Mouse (Mus musculus): ENCODE data around the gene Mei1. TPM values are rescaled to one million over a fixed set of nuclear protein-coding genes. Genes with fewer than 3 reads are reported as not detected.

Mei1 gene
- not detected in 4 replicates for total RNA-seq (2023)

GRCm38 (mm10) chr15:82069898-82070297 is at the start of gene Mei1:
Gene Mei1 (plus strand): TSS chr15:82069996.

GRCm38 (mm10) chr15:82033762-82034161 is 36.0 kb upstream of the Mei1 start, which contains the start of gene Desi1:
Gene Desi1 (minus strand): TSS chr15:82033862.

GRCm38 (mm10) chr15:82047080-82047883 is 22.5 kb upstream of the Mei1 start, which contains the start of gene Snu13:
Gene Snu13 (minus strand): TSS chr15:82047598.

GRCm38 (mm10) chr15:82058719-82059201 is 11.0 kb upstream of the Mei1 start, which contains the start of gene 4930407I10Rik:
Gene 4930407I10Rik (plus strand): TSS chr15:82059151.

DNA sequence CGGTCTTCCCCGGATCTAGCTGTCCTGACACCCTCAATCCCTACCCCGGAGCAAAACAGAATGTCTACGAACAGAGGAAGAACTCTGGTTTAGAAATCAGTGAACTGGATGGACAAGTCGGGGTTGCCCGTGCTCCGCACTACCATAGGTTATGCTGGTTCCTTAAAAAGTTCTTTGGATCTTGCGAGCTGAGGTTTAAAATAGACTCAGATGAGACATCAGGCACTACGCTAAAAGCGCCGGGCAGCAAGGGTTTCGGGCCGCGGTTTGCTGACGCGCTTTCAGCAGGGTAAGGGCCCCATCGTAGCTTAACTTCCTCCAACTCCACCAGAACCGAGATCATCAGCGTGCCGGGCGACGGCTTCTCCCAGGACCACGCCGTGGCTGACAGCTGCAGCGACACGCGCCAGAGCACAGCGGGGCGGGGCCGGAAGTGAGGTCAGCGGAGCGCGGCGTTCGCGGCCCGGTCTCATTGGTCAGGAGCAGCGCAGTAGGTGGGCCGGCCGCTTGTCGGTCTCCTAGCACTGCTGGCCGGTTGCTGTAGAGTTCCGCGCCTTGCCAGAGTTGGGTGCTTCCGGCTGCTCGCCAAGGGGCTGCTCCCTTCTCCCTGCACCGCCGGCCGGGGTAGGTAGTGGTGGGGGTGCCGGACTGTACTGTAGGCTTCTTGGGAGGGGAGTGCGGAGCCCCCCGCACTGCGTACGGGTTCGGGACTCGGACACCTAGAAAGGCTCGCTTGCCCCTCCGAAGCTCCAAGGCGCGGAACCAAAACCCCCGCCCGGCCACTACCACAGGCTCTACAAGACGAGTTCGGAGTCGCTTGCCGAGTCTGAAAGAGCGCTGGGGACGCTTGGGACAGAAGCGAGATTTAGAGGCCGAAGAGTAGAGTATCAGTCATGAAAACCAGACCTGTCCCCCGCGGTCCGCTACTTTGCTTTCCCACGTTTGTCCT is 57.9 kb downstream of the Mei1 start, which contains the start of gene Ccdc134:
Gene Ccdc134, plus strand, starts transcription at position 497 of the 949 bp plus-strand sequence.

DNA sequence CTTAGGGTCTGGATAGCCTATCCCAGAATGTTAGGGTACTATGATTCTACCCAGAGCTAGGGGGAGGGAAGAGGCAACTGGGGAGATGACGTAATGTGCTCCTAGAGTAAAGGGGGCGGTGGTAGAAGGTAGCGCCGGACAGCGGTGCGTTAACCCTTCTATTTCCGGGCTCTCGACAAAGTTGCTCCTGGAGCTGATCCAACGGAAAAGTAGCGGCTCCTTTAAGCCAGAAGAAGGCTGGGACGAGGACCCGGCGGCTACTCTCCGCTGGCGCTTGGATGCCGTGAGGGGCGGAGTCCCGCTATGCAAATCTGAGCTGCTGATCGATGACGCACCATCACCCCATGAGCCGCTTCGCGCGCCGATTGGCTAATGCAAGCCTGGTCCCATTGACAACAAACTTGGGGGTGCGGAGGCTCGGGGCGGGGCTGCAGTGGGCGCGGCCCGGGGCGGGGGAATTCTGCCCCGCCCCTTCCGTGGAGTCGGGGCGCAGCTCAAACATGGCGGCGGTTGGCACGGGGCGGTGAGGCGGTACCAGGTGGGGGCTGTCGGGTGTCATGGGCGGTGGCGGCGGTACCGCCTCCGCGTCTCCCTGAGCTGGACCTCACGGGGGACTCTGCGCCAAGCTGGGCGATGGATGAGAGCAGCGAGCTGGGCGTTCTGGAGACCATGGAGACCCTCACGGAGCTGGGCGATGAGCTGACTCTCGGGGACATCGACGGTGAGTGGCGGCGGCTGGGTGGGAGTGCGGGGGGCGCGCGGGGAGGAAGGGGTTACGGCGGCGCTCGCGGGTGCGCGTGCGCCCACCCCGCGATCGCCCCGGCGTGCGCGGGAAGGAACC is 77.2 kb downstream of the Mei1 start, which contains the start of gene Srebf2:
Gene Srebf2, plus strand, starts transcription at position 412 of the 841 bp plus-strand sequence.

Other genes starting within 250 kb of the Mei1 start
- 125 to 130 TPM (median 129 TPM) in 4 replicates for gene Tob2, start 211.2 kb upstream of the Mei1 start, total RNA-seq (2023)
- gene Phf5a, start 198.1 kb upstream of the Mei1 start, total RNA-seq (2023), result 50.1 to 64.6 TPM (median 54.5 TPM) in 4 replicates
- 139 to 153 TPM (median 148 TPM) in 4 replicates for gene Aco2, start 197.7 kb upstream of the Mei1 start, total RNA-seq (2023)
- gene Polr3h, start 143.8 kb upstream of the Mei1 start, total RNA-seq (2023), result 16.7 to 23.3 TPM (median 20.1 TPM) in 4 replicates
- 0.18 to 1.3 TPM (median 0.37 TPM) in 4 replicates for gene Csdc2, start 133.2 kb upstream of the Mei1 start, total RNA-seq (2023)
- gene Pmm1, start 109.1 kb upstream of the Mei1 start, total RNA-seq (2023), result 16.7 to 21.5 TPM (median 20.2 TPM) in 4 replicates
- gene 1700029P11Rik, start 89.5 kb upstream of the Mei1 start, total RNA-seq (2023), result not detected in 4 replicates
- gene Xrcc6, start 82.2 kb upstream of the Mei1 start, total RNA-seq (2023), result 23.7 to 31.5 TPM (median 28.5 TPM) in 4 replicates
- gene Desi1, start 36.1 kb upstream of the Mei1 start, total RNA-seq (2023), result 25.1 to 29.2 TPM (median 26.1 TPM) in 4 replicates
- 98.1 to 105 TPM (median 103 TPM) in 4 replicates for gene Snu13, start 22.4 kb upstream of the Mei1 start, total RNA-seq (2023)
- not detected in 4 replicates for gene 4930407I10Rik, start 10.8 kb upstream of the Mei1 start, total RNA-seq (2023)
- gene Ccdc134, start 57.9 kb downstream of the Mei1 start, total RNA-seq (2023), result 56.8 to 62.5 TPM (median 61.3 TPM) in 4 replicates
- 225 to 235 TPM (median 230 TPM) in 4 replicates for gene Srebf2, start 77.2 kb downstream of the Mei1 start, total RNA-seq (2023)
- gene Shisa8, start 142.8 kb downstream of the Mei1 start, total RNA-seq (2023), result 5.3 to 9.3 TPM (median 6.8 TPM) in 4 replicates
- gene Tnfrsf13c, start 154.4 kb downstream of the Mei1 start, total RNA-seq (2023), result 282 to 319 TPM (median 304 TPM) in 4 replicates
- gene Cenpm, start 174.8 kb downstream of the Mei1 start, total RNA-seq (2023), result 1.3 to 4.6 TPM (median 1.4 TPM) in 3 of 4 replicates, not detected in the other
- 0.36 TPM in 1 of 4 replicates, not detected in the others for gene 1500009C09Rik, start 182.4 kb downstream of the Mei1 start, total RNA-seq (2023)
- 0.21 TPM in 1 of 4 replicates, not detected in the others for gene Sept3, start 204.9 kb downstream of the Mei1 start, total RNA-seq (2023)
- gene Wbp2nl, start 229.0 kb downstream of the Mei1 start, total RNA-seq (2023), result not detected in 4 replicates